Mouse (Mus musculus) small intestine, adult 2 months (tissue): ENCODE measurements at regions not wholly inside any gene's neighbourhood (a gene's known extent, or its start where the extent isn't known, plus 50 kb on each side); places are given as distances from the start of the nearest gene placed in this dataset.

Source experiments
- H3K27ac ChIP-seq: fragments of 200-500 bp; 2 replicates; pipeline ENCODE4 v1.5.1; 2012; ENCODE audit warnings: low read depth, low read length, control low read depth, inconsistent platforms; ENCODE audit not compliant: insufficient read depth
- H3K27me3 ChIP-seq: fragments of 200-500 bp; 2 replicates; pipeline ENCODE4 v1.6.1; 2012; ENCODE audit warnings: mild to moderate bottlenecking, moderate library complexity, low read length, inconsistent platforms; ENCODE audit not compliant: control insufficient read depth, insufficient read depth
- H3K36me3 ChIP-seq: fragments of 200-500 bp; 2 replicates; pipeline ENCODE4 v1.6.1; 2012; ENCODE audit warnings: mild to moderate bottlenecking, low read length, control low read depth, inconsistent platforms; ENCODE audit not compliant: control insufficient read depth, insufficient read depth
- H3K4me1 ChIP-seq: fragments of 200-500 bp; 2 replicates; pipeline ENCODE4 v1.6.1; 2012; ENCODE audit warnings: low read length, inconsistent platforms, mixed read lengths; ENCODE audit not compliant: control insufficient read depth, insufficient read depth, insufficient read length
- H3K4me3 ChIP-seq: fragments of 200-500 bp; 2 replicates; pipeline ENCODE4 v1.5.1; 2012; ENCODE audit warnings: low read depth, mild to moderate bottlenecking, control low read depth, inconsistent platforms, low read length, moderate library complexity
- CTCF ChIP-seq: fragments of 200-500 bp; IDR thresholded peaks from 2 replicates; pipeline ENCODE4 v1.5.1; 2012; ENCODE audit warnings: low read depth, mild to moderate bottlenecking, control low read depth, inconsistent platforms, low read length, moderate library complexity, mixed read lengths; ENCODE audit not compliant: insufficient replicate concordance, insufficient read length; ENCODE audit errors: extremely low read depth
- POLR2A ChIP-seq: fragments of 200-500 bp; IDR thresholded peaks from 2 replicates; pipeline ENCODE4 v1.6.1; 2012; ENCODE audit warnings: low read depth, mild to moderate bottlenecking, control low read depth, inconsistent platforms, low read length, moderate library complexity
- WGBS: fragments of 180-500 bp; shearing (Covaris S2); methylation state at CpG from one replicate; pipeline ENCODE4 v1.1.7; 2018; 5-methylcytosine and 5-hydroxymethylcytosine counted together

- Histone ChIP-seq H3K27ac (no peak overlapping the region), H3K4me3 (no peak overlapping the region), H3K36me3 (no peaks in the 10 kb centered on the region), H3K4me1 (no peaks in the 10 kb centered on the region), H3K27me3 (no peaks in the 10 kb centered on the region)
- 71% methylated on average over 8 of the region's 8 CpGs for WGBS
- TF ChIP-seq POLR2A (no peak), CTCF (no peak)
These were observed 137.9 kb upstream of the Mpdz start for GRCm38 (mm10) chr4:81580553-81580952.

GRCm38 (mm10) chr4:81579389-81580110, 136.9 kb upstream of the Mpdz start:
- H3K27ac ChIP-seq = no peak overlapping the region
- no peak for TF ChIP-seq CTCF
- TF ChIP-seq POLR2A = no peak
- 68% methylated on average over 8 of the region's 8 CpGs for WGBS
- H3K4me3 ChIP-seq = no peak overlapping the region
- no peaks in the 10 kb centered on the region for H3K4me1 ChIP-seq
- H3K36me3 ChIP-seq = no peaks in the 10 kb centered on the region
- H3K27me3 ChIP-seq = no peaks in the 10 kb centered on the region

GRCm38 (mm10) chr4:81578981-81579380, 136.4 kb upstream of the Mpdz start:
- no peaks in the 10 kb centered on the region for H3K36me3 ChIP-seq
- no peaks in the 10 kb centered on the region for H3K27me3 ChIP-seq
- TF ChIP-seq POLR2A = no peak
- H3K27ac ChIP-seq = no peak overlapping the region
- no peak overlapping the region for H3K4me3 ChIP-seq
- no peaks in the 10 kb centered on the region for H3K4me1 ChIP-seq
- WGBS = 60% methylated on average over 6 of the region's 6 CpGs

- Histone ChIP-seq H3K4me1 (no peaks in the 10 kb centered on the region), H3K36me3 (no peaks in the 10 kb centered on the region), H3K4me3 (no peak overlapping the region), H3K27ac (no peak overlapping the region), H3K27me3 (no peaks in the 10 kb centered on the region)
- WGBS = 44% methylated on average over 5 of the region's 5 CpGs
- no peak for TF ChIP-seq POLR2A
- TF ChIP-seq CTCF = no peak
These were observed 131.2 kb upstream of the Mpdz start for GRCm38 (mm10) chr4:81573771-81574170.

GRCm38 (mm10) chr4:81570736-81571135, 128.1 kb upstream of the Mpdz start:
- no peak overlapping the region for H3K4me3 ChIP-seq
- TF ChIP-seq CTCF (no peak), POLR2A (no peak)
- no peaks in the 10 kb centered on the region for H3K36me3 ChIP-seq
- 61% methylated on average over 4 of the region's 4 CpGs for WGBS
- H3K27ac ChIP-seq = no peak overlapping the region
- no peaks in the 10 kb centered on the region for H3K27me3 ChIP-seq
- H3K4me1 ChIP-seq = no peaks in the 10 kb centered on the region

- Histone ChIP-seq H3K36me3 (no peaks in the 10 kb centered on the region), H3K27ac (no peak overlapping the region), H3K27me3 (no peaks in the 10 kb centered on the region; the same call in 1 of the 2 replicates), H3K4me3 (no peak overlapping the region), H3K4me1 (no peaks in the 10 kb centered on the region)
- WGBS = 79% methylated on average over 3 of the region's 3 CpGs
- TF ChIP-seq POLR2A = no peak
- TF ChIP-seq CTCF = no peak
These were observed 126.9 kb upstream of the Mpdz start for GRCm38 (mm10) chr4:81569531-81569930.

- WGBS = 84% methylated on average over 6 of the region's 6 CpGs
- TF ChIP-seq POLR2A = no peak
- H3K4me1 ChIP-seq = no peaks in the 10 kb centered on the region
- no peaks in the 10 kb centered on the region; the same call in 1 of the 2 replicates for H3K27me3 ChIP-seq
- H3K27ac ChIP-seq = no peak overlapping the region
- no peaks in the 10 kb centered on the region for H3K36me3 ChIP-seq
- H3K4me3 ChIP-seq = no peak overlapping the region
These were observed 125.8 kb upstream of the Mpdz start for GRCm38 (mm10) chr4:81568404-81568803.

GRCm38 (mm10) chr4:81567928-81568327, 125.3 kb upstream of the Mpdz start:
- TF ChIP-seq POLR2A = no peak
- no peak for TF ChIP-seq CTCF

More at GRCm38 (mm10) chr4:81567928-81568327, 125.3 kb upstream of the Mpdz start:
- Histone ChIP-seq H3K27me3 (no peaks in the 10 kb centered on the region; the same call in 1 of the 2 replicates), H3K27ac (no peak overlapping the region), H3K4me3 (no peak overlapping the region), H3K4me1 (no peaks in the 10 kb centered on the region), H3K36me3 (no peaks in the 10 kb centered on the region)
- WGBS = 48% methylated on average over 5 of the region's 5 CpGs
